Mouse (Mus musculus): ENCODE measurements at regions not wholly inside any gene's neighbourhood (a gene's known extent, or its start where the extent isn't known, plus 50 kb on each side); places are given as distances from the start of the nearest gene placed in this dataset.
A peak's percentile ranks its signal among the peaks of the same experiment; 100 is the strongest.

DNA sequence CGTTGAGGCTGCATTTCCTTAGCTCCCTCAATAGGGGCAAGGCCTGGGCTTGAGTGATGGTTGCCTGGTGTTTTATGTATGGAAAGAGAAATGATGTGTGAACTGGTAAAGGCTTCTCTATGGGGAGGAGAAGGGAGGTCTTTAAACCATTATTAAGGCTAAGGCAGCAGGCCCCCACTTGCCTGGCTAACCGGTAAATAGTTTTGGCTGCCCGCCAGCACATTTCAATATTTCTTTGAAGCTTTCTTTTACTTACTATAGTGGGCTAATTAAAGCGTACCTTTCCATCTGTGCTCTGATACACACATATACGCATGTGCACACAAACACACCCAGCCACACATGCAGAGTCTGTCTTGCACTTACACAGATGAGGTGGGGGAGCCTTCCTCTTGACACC, 123.9 kb upstream of the Slc35b3 start:
- no peak for ATAC-seq

DNA sequence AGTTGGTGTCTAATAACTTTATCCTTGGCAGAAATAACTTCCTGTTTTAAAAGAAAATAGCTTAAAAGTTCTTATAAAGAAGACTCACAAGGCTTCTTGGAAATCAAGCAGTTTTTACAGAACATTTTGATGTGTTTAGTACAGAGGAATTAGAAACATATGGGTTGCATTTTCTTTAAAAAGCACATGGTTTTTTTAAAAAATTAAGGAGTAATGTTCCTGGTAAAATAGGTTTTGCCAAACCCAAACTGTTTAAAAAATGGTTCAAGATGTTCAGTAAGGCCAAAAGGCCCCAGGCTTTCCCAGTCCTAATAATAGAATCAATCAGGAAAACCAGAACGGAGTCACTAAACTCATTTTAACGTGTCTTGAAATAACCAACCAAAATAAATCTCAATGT, 113.5 kb upstream of the Slc35b3 start:
- no peak for ATAC-seq

DNA sequence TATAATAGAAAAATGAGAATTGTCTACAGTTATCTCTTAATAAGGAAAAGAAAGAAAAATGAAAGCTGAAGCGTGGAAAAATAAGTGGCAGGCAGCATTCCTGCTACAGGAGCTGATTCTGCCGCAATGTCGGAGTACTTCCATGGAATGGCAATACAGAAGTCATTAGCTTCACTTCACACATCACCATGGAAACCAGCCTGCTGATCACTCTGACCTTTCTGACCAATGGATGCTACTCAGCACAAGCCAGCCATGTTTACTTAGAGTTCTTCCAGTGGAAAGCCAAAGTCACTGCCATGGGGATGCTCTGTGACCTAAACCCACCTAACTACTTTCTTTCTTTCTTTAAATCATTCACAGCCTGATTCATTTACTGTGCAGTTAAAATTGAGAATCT, 71.6 kb upstream of the Slc35b3 start:
- no peak for ATAC-seq

DNA sequence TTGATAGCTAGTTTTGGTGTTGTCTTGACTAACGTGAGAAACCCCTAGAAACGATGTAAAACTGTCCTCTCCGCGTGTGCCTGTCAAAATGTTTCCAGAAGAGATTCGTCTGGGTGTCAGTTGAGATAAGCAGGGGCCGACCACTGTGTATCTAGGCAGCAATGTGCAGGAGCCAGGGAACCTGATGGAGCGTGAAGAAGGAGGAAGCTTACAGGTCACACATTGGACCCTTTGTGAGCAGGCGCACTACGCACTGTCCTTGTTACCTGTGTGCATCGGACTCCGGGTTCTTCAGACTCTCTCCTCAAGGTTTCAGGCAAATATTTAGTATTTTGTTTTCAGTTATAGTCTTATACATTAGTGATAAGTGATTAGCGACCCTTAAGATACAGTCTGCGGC, 59.5 kb upstream of the Slc35b3 start:
- no peak for ATAC-seq

DNA sequence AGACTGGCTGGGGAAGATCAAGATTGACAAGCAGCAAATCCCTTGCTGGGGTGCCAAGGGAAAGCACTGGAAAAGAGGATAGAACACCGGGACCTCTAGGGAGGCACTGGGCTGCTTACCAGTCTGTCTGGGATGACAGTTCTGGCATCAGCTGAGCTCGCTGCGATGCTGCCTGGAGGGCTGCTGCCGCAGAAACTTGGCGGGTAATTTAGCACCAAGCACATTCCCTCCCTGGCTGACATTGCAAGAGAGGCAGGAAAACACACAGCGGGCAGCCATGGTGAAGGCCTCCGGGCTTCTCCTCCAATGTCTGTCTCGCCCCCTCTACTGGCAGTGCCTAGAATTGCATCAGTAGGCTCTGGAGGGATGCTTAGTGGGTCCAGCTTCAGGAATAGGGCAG, 51.0 kb upstream of the Slc35b3 start:
- ATAC-seq, result peak; percentile 67
